Mouse (Mus musculus): ENCODE data around the gene Olfr370.

DNA sequence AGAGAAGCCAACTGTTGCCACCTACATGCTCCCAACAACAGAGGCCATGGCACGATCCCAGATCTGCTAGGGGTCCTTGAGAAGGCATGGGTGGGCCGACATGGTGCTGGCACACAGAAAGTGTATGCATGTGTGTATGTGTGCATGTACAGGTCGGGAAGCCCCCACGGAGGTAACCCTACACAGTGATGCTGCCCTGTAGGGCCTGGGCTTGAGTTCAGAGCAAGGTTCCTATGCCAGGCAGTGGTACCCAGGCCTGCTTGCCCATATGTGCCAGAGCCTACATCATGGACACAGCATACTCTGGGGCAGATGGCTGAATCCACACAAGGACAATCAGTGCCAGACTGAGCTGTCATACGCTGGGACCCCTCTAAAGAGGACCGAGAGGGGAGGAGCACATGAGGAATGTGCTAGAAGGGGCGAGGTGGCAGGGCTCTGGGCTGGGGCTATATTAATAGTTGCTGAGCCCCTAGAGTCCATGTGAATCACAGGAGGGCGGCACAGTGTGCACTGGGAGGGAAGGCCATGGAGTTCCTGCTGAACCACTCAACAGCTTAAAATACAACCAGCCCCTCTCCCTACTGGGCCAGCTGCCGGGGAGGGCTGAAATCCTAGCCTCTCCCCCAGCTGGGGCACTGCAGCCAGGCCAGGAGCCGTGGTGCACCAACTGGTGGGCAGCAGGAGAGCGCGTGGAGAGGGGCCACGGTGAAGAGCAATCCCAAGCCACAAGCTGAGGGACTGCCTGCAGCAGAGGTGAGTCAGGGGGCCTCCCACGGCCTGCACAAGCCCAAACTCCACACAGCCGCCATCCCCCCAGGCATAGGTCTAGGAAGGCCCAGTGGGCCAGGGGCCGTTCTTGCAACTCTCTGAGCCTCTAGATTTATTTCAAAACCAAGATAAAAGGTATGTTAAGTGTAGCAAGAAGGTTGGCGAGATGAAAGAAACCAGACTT is 40.3 kb downstream of the Olfr370 start:
- no peak for TF ChIP-seq CTCF (IDR thresholded peaks at IDR 0.05; ENCODE audit: extremely low read depth, insufficient read depth, insufficient read length, insufficient replicate concordance)
- no peak for TF ChIP-seq POLR2A (IDR thresholded peaks at IDR 0.05; ENCODE audit: low read depth, low read length)
